Mouse (Mus musculus) heart, postnatal 0 days (tissue): Measurements from ENCODE around the gene Nmnat2. TPM values are rescaled to one million over a fixed set of nuclear protein-coding genes. Genes with fewer than 3 reads are reported as not detected.

ENCODE experiments used
- ATAC-seq: fragments of 200-750 bp; cut with Nextera tagmentation; 2 replicates; pipeline ENCODE4 v1.8.0; 2017; ENCODE audit warnings: low read depth, moderate number of reproducible peaks, moderate library complexity; ENCODE audit not compliant: insufficient read depth
- DNase-seq: peaks from one replicate; pipeline ENCODE4 v3.0.0-alpha.2; 2016; ENCODE audit warnings: low spot score
- H3K27ac ChIP-seq: fragments of 300-500 bp; sonication (generic); 2 replicates; pipeline ENCODE4 v1.5.1; 2014; ENCODE audit warnings: low read depth, mild to moderate bottlenecking
- H3K27me3 ChIP-seq: fragments of 300-500 bp; sonication (generic); 2 replicates; pipeline ENCODE4 v1.6.1; 2014; ENCODE audit warnings: low read length, mixed read lengths; ENCODE audit not compliant: control insufficient read depth, insufficient read depth
- H3K36me3 ChIP-seq: fragments of 300-500 bp; sonication (generic); replicated peaks from 2 replicates; pipeline ENCODE4 v1.6.1; 2014; ENCODE audit warnings: low read length, mixed read lengths; ENCODE audit not compliant: control insufficient read depth, insufficient read depth
- H3K4me1 ChIP-seq: fragments of 300-500 bp; sonication (generic); 2 replicates; pipeline ENCODE4 v1.6.1; 2014; ENCODE audit warnings: antibody characterized with exemption; ENCODE audit not compliant: control insufficient read depth, insufficient read depth
- H3K4me2 ChIP-seq: fragments of 300-500 bp; sonication (generic); 2 replicates; pipeline ENCODE4 v1.6.1; 2014; ENCODE audit warnings: low read depth, mild to moderate bottlenecking, low read length, moderate library complexity
- H3K4me3 ChIP-seq: fragments of 300-500 bp; sonication (generic); 2 replicates; pipeline ENCODE4 v1.5.1; 2014; ENCODE audit warnings: low read depth, low read length
- H3K9ac ChIP-seq: fragments of 300-500 bp; sonication (generic); replicated peaks from 2 replicates; pipeline ENCODE4 v1.6.1; 2014; ENCODE audit warnings: low read depth, low read length, mixed read lengths
- H3K9me3 ChIP-seq: fragments of 300-500 bp; sonication (generic); replicated peaks from 2 replicates; pipeline ENCODE4 v1.6.1; 2016; ENCODE audit warnings: low read length; ENCODE audit not compliant: control insufficient read depth
- CTCF ChIP-seq: IDR thresholded peaks from 2 replicates; pipeline ENCODE4 v1.5.1; 2016; ENCODE audit warnings: antibody characterized with exemption, control low read depth, low read depth
- EP300 ChIP-seq: IDR thresholded peaks from 2 replicates; pipeline ENCODE4 v1.6.1; 2016; ENCODE audit warnings: antibody characterized with exemption, low read depth
- WGBS: fragments of 180-500 bp; shearing (Covaris S2); extraction: QIAGEN DNeasy Blood & Tissue Kit; methylation state at CpG from one replicate; pipeline ENCODE4 v1.1.7; 2014; 5-methylcytosine and 5-hydroxymethylcytosine counted together
- polyA plus RNA-seq: library from polyadenylated mRNA; unstranded; fragments of >200 nt; fragmentation: Nextera tagmentation; extraction: Ambion mirVana; gene quantifications from 2 replicates; pipeline ENCODE4 v1.2.1, GENCODE M21; 2015
- total RNA-seq: library from RNA; depleted of rRNA; stranded (reverse); fragments of >200 nt; gene quantifications from 2 replicates; pipeline ENCODE4 v1.2.3, GENCODE M21; 2014; ENCODE audit warnings: low replicate concordance

The Nmnat2 gene
- total and polyA plus RNA-seq, 2 experiments from 2014 or later, result 0.57 to 0.69 TPM

GRCm38 (mm10) chr1:153023875-153024274 lies 69.1 kb downstream of the Nmnat2 start:
- H3K9ac ChIP-seq, result no peak overlapping the region
- DNase-seq, result no peak
- no peak overlapping the region for H3K4me2 ChIP-seq
- 88% methylated on average over 2 of the region's 2 CpGs for WGBS
- no peaks in the 10 kb centered on the region for H3K27me3 ChIP-seq
- H3K36me3 ChIP-seq, result no peaks in the 10 kb centered on the region
- no peak overlapping the region for H3K27ac ChIP-seq
- no peak overlapping the region for H3K4me3 ChIP-seq
- H3K4me1 ChIP-seq, result no peaks in the 10 kb centered on the region
- no peak for ATAC-seq
- no peak for TF ChIP-seq EP300
- no peak for TF ChIP-seq CTCF
- 0 out of 2 replicates have a peak, but pooled peaks cover 1% of the 10 kb centered on the region for H3K9me3 ChIP-seq

- 0 out of 2 replicates have a peak, but pooled peaks cover 3% of the 10 kb centered on the region for H3K9me3 ChIP-seq
- H3K27me3 ChIP-seq, result no peaks in the 10 kb centered on the region
- ATAC-seq (no peak), DNase-seq (no peak)
- no peak for TF ChIP-seq EP300
- TF ChIP-seq CTCF, result no peak
- no peak overlapping the region for H3K4me3 ChIP-seq
- H3K36me3 ChIP-seq, result no peaks in the 10 kb centered on the region
- H3K4me1 ChIP-seq, result no peaks in the 10 kb centered on the region
- H3K9ac ChIP-seq, result no peak overlapping the region
- WGBS, result 33% methylated on average over 2 of the region's 2 CpGs
- no peak overlapping the region for H3K4me2 ChIP-seq
- no peak overlapping the region for H3K27ac ChIP-seq
Measured at GRCm38 (mm10) chr1:153024453-153024852, 69.7 kb downstream of the Nmnat2 start.

- Histone ChIP-seq H3K4me3 (no peak overlapping the region), H3K27me3 (no peaks in the 10 kb centered on the region), H3K36me3 (no peaks in the 10 kb centered on the region), H3K4me2 (no peak overlapping the region), H3K9me3 (0 out of 2 replicates have a peak, but pooled peaks cover 3% of the 10 kb centered on the region), H3K27ac (no peak overlapping the region), H3K9ac (no peak overlapping the region), H3K4me1 (no peaks in the 10 kb centered on the region)
- WGBS, result 65% methylated on average over 6 of the region's 6 CpGs
- TF ChIP-seq EP300 (no peak), CTCF (no peak)
- ATAC-seq, result no peak
- no peak for DNase-seq
Measured at GRCm38 (mm10) chr1:153031345-153031744, 76.6 kb downstream of the Nmnat2 start.

GRCm38 (mm10) chr1:153031954-153032353 lies 77.2 kb downstream of the Nmnat2 start:
- DNase-seq (no peak), ATAC-seq (no peak)
- no peak overlapping the region for H3K4me3 ChIP-seq
- TF ChIP-seq EP300 (no peak), CTCF (no peak)
- H3K27ac ChIP-seq, result no peak overlapping the region
- WGBS, result 89% methylated on average over 12 of the region's 12 CpGs
- no peak overlapping the region for H3K9ac ChIP-seq
- 0 out of 2 replicates have a peak, but pooled peaks cover 3% of the 10 kb centered on the region for H3K9me3 ChIP-seq
- H3K36me3 ChIP-seq, result no peaks in the 10 kb centered on the region
- H3K27me3 ChIP-seq, result no peaks in the 10 kb centered on the region
- no peak overlapping the region for H3K4me2 ChIP-seq
- no peaks in the 10 kb centered on the region for H3K4me1 ChIP-seq

- Histone ChIP-seq H3K4me1 (no peaks in the 10 kb centered on the region), H3K9ac (no peak overlapping the region), H3K4me3 (no peak overlapping the region), H3K27me3 (no peaks in the 10 kb centered on the region), H3K9me3 (0 out of 2 replicates have a peak, but pooled peaks cover 3% of the 10 kb centered on the region), H3K27ac (no peak overlapping the region), H3K36me3 (no peaks in the 10 kb centered on the region), H3K4me2 (no peak overlapping the region)
- ATAC-seq, result no peak
- WGBS, result 61% methylated on average over 5 of the region's 5 CpGs
- TF ChIP-seq CTCF (no peak), EP300 (no peak)
- DNase-seq, result no peak
Measured at GRCm38 (mm10) chr1:153033145-153033908, 78.5 kb downstream of the Nmnat2 start.
